Mouse (Mus musculus) kidney, adult 2 months (tissue): ENCODE data around the gene Sprr3. TPM values are rescaled to one million over a fixed set of nuclear protein-coding genes. Genes with fewer than 3 reads are reported as not detected.
"Not testable (repeated sequence)": the region's sequence is repeated elsewhere in the genome, so short reads cannot be mapped to it uniquely, and the experiment has no call there.

ENCODE experiments used
- DNase-seq: peaks from one replicate; pipeline ENCODE4 v3.0.0; 2021
- H3K27ac ChIP-seq: fragments of 200-500 bp; 2 replicates; pipeline ENCODE4 v1.5.1; 2012; ENCODE audit warnings: low read depth, low read length, control low read depth, inconsistent platforms; ENCODE audit not compliant: insufficient read depth
- H3K27me3 ChIP-seq: fragments of 200-500 bp; replicated peaks from 2 replicates; pipeline ENCODE4 v1.6.1; 2012; ENCODE audit warnings: mild to moderate bottlenecking, moderate library complexity, low read length, inconsistent platforms; ENCODE audit not compliant: control insufficient read depth, insufficient read depth
- H3K36me3 ChIP-seq: fragments of 200-500 bp; 2 replicates; pipeline ENCODE4 v1.6.1; 2012; ENCODE audit warnings: mild to moderate bottlenecking, moderate library complexity, low read length, inconsistent platforms; ENCODE audit not compliant: control insufficient read depth, insufficient read depth
- H3K4me1 ChIP-seq: fragments of 200-500 bp; 2 replicates; pipeline ENCODE4 v1.6.1; 2011; ENCODE audit warnings: low read length; ENCODE audit not compliant: control insufficient read depth, insufficient read depth
- H3K4me3 ChIP-seq: fragments of 200-500 bp; 2 replicates; pipeline ENCODE4 v1.5.1; 2011; ENCODE audit warnings: mild to moderate bottlenecking, low read depth, low read length, control low read depth; ENCODE audit not compliant: insufficient read depth
- CTCF ChIP-seq: fragments of 200-500 bp; conservative IDR thresholded peaks from 2 replicates; pipeline ENCODE4 v1.5.1; 2011; ENCODE audit warnings: low read depth, mild to moderate bottlenecking, control low read depth, low read length, moderate library complexity, mixed read lengths; ENCODE audit not compliant: insufficient read depth, insufficient read length
- POLR2A ChIP-seq: fragments of 200-500 bp; IDR thresholded peaks from one replicate; pipeline ENCODE4 v1.6.1; 2011; ENCODE audit warnings: low read depth, low read length, control low read depth
- WGBS: fragments of 180-500 bp; shearing (Covaris S2); methylation state at CpG from one replicate; pipeline ENCODE4 v1.1.7; 2018; 5-methylcytosine and 5-hydroxymethylcytosine counted together
- polyA plus RNA-seq: library from polyadenylated mRNA; depleted of rRNA; stranded (reverse); fragments of >200 nt; gene quantifications from 2 replicates; pipeline ENCODE4 v1.2.3, GENCODE M21; 2012; rRNA removed

Sprr3 gene
- polyA plus RNA-seq = not detected in 2 replicates

DNA sequence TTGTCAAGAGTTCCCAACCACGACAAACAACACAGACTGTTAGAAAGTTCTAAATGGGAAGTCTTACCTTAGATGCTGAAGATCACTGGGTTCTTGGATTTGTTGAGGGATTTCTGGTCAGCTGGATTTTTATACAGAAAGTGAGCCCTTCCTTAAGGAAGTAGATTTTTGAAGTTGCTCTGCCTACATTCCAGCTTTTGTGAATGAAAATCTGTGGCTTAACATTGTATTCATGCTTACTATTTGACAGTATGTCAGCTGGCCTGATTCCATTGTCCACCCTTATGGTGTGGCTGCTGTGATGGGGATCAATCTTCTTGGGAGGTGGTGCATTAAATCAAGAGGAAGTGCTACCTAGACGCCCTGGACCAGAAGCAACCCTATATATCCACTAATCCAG is at the start of gene Sprr3:
Gene Sprr3, minus strand, starts transcription at position 101 of the 400 bp plus-strand sequence.
- no peak within 1 kb of the TSS for H3K27ac ChIP-seq
- no peak for TF ChIP-seq POLR2A
- no peak for TF ChIP-seq CTCF
- DNase-seq = no peak
- no peaks in the 10 kb centered on the region for H3K27me3 ChIP-seq
- H3K4me1 ChIP-seq = no peaks in the 10 kb centered on the region
- no peaks in the 10 kb centered on the region for H3K36me3 ChIP-seq
- H3K4me3 ChIP-seq = no peak within 1 kb of the TSS
- 54% methylated on average over 2 of the region's 2 CpGs for whole genome bisulfite sequencing

DNA sequence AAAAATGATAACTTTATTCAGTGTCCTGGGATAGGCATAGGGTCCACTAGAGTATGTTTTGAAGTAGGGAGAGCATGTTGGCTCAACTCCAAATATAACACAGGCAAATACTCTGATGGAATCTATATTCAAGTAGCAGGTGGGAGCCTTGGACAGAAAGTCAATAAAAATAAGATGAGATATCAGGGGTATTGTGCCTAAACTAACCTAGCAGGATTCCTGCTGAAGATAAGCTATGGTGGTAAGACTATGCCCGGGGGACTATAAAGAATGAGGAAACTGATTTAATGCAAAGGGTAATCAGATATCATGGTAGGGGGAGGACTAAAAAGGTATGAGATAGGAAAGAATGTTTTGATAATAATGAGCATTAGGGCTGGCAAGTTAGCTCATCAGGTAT is 49.7 kb upstream of the Sprr3 start:
- no peak for DNase-seq
- no peak for TF ChIP-seq POLR2A
- no peak for TF ChIP-seq CTCF
- H3K27me3 ChIP-seq = no peaks in the 10 kb centered on the region
- no peaks in the 10 kb centered on the region for H3K4me1 ChIP-seq
- H3K4me3 ChIP-seq = no peak overlapping the region
- H3K36me3 ChIP-seq = no peaks in the 10 kb centered on the region
- WGBS = 82% methylated on average over 1 of the region's 1 CpGs
- no peak overlapping the region for H3K27ac ChIP-seq

DNA sequence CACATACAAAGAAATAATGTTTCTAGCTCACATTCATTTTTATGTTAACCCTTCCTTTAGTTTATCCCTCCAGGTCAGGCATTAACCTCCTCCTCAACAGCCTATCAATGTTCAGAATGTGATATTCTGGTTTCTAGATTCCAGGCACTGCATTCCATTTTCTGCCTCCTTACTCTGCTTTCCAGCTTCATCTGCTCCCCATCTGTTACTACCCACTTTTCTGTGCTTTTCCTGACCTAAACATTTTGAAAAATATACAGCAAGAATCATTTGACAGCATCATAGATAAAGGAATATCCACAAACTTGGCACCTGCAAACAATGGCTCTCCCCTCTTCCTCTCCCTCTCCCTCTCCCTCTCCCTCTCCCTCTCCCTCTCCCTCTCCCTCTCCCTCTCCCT is 45.0 kb upstream of the Sprr3 start:
- Histone ChIP-seq H3K4me1 (no peaks in the 10 kb centered on the region), H3K27me3 (no peaks in the 10 kb centered on the region), H3K27ac (no peak overlapping the region), H3K4me3 (no peak overlapping the region), H3K36me3 (no peaks in the 10 kb centered on the region)
- TF ChIP-seq CTCF (no peak), POLR2A (no peak)
- no peak for DNase-seq

DNA sequence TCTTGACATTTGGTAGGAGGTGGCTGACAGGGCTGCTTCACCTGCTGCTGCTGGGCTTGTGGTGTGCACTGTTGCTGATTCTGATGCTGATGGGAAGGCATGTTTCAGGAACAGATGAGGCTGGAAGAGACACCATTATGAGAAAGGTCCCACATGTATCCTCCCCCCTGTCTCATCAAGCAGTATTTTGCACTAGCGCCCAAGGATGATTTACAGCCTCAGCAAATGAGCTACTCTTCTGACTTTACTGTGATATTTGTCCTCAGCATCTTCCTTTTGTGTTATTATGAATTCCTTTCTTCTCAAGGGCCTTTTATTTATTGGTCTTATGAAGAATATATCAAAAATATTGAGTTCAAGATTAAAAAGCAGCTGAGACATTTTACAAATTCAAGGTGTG is 41.9 kb upstream of the Sprr3 start, which contains the start of gene Sprr4:
Gene Sprr4, minus strand, starts transcription at position 101 of the 400 bp plus-strand sequence.
- no peak within 1 kb of the TSS for H3K27ac ChIP-seq
- H3K36me3 ChIP-seq = no peaks in the 10 kb centered on the region
- 71% methylated on average over 1 of the region's 1 CpGs for WGBS
- H3K4me3 ChIP-seq = no peak within 1 kb of the TSS
- H3K27me3 ChIP-seq = no peaks in the 10 kb centered on the region
- no peak for TF ChIP-seq CTCF
- TF ChIP-seq POLR2A = no peak
- no peak for DNase-seq
- no peaks in the 10 kb centered on the region for H3K4me1 ChIP-seq

DNA sequence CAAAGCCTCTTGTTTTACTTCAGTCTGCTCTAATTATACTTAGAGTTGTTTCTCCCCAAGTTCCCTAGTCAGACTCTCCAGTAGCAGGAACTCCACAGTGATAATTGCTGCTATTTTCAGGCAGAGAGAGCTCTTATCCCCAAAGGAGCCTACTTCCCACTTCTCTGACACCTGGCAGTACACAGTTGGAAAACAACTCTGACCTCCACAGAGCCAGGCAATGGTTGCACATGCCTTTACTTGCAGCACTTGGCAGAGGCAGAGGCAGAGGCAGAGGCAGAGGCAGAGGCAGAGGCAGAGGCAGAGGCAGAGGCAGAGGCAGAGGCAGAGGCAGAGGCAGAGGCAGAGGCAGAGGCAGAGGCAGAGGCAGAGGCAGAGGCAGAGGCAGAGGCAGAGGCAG is 31.7 kb upstream of the Sprr3 start:
- H3K4me1 ChIP-seq, H3K27me3 ChIP-seq, DNase-seq, H3K36me3 ChIP-seq, H3K4me3 ChIP-seq, H3K27ac ChIP-seq: not testable (repeated sequence)

DNA sequence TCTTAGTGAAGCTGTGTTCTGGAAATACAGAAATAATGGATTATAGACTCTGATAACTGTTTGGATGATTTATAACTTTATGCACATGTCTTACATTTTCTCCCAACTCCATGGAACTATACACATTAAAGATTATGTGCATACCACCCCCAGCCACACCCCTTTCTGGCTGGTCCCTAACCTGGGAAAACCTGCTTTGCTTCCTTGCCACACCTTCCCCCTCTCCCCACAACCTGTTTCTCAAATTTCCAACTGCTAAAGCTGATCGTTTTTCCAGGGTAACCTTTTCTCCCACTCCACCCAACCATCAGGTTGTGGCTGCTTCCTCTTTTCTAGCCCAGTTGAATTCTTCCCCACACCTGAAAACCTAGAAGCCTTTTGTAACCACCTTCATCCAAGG is 27.8 kb upstream of the Sprr3 start:
- WGBS = 13% methylated on average over 1 of the region's 1 CpGs
- Histone ChIP-seq H3K27me3 (no peaks in the 10 kb centered on the region), H3K4me1 (no peaks in the 10 kb centered on the region), H3K4me3 (no peak overlapping the region), H3K36me3 (no peaks in the 10 kb centered on the region), H3K27ac (no peak overlapping the region)
- no peak for TF ChIP-seq POLR2A
- no peak for TF ChIP-seq CTCF
- no peak for DNase-seq

DNA sequence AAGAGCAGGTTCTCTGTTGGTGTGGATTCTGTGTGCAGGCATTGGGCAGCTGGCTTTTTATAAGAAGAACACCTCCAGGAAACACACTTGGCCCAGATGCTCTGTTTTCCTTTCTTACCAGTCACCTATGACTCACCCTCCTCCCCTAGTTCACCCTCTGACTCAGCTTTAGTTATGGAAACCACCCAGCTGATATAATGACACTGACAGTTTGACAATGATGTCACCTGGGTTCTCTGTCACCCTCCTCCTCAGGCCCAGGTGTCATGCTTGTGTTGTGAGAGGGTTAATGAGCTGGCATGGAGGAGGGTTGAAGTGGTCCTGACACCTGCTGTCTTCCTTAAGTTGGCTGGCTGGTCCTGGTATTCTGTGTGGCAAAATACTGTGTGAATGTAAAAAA is 27.3 kb upstream of the Sprr3 start, which contains the start of gene Sprr1a:
Gene Sprr1a, minus strand, starts transcription at position 33 of the 400 bp plus-strand sequence.
- H3K4me3 ChIP-seq = no peak within 1 kb of the TSS
- H3K4me1 ChIP-seq = no peaks in the 10 kb centered on the region
- TF ChIP-seq POLR2A = no peak
- no peak for TF ChIP-seq CTCF
- no peaks in the 10 kb centered on the region for H3K27me3 ChIP-seq
- H3K36me3 ChIP-seq = no peaks in the 10 kb centered on the region
- no peak within 1 kb of the TSS for H3K27ac ChIP-seq
- no peak for DNase-seq

DNA sequence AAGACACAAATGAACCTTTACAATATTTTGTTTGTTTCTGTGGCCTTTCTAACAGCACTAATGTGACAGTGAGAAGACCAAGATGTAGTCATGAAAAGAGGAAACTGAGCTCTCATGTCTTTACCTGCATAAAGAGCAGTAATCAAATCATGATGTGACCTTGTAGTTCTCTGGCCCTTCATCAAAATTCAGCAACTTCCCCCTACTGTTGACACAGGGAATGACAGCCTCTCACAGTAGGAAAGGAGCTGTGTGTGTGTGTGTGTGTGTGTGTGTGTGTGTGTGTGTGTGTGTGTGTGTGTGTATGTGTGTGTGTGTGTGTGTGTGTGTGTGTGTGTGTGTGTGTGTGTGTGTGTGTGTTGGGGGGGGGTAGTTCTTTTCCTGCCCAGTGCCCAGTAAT is 22.7 kb upstream of the Sprr3 start:
- H3K27ac ChIP-seq, H3K36me3 ChIP-seq, H3K4me1 ChIP-seq, H3K27me3 ChIP-seq, H3K4me3 ChIP-seq: not testable (repeated sequence)
- peak; percentile 3 for DNase-seq
